Mouse (Mus musculus) megakaryocyte, adult 5-6 weeks (primary cell): ENCODE results near the gene Ercc6l. TPM values are rescaled to one million over a fixed set of nuclear protein-coding genes. Genes with fewer than 3 reads are reported as not detected.
"Not testable (repeated sequence)": the region's sequence is repeated elsewhere in the genome, so short reads cannot be mapped to it uniquely, and the experiment has no call there.

Source experiments
- ATAC-seq: 2 replicates; pipeline ENCODE4 v1.8.0; 2016; ENCODE audit warnings: mild to moderate bottlenecking, inconsistent platforms; ENCODE audit not compliant: poor library complexity, severe bottlenecking
- total RNA-seq, 2 experiments: library from RNA; stranded (forward) in 1 of 2; stranded (reverse) in 1 of 2; fragments of 153-499, 151-499 nt in 1 of 2; fragments of 221-1000, 200-1000 nt in 1 of 2; gene quantifications; 2 replicates each; pipeline versions ENCODE4 v1.2.3 to v1.2.4; 2015 to 2017

Ercc6l gene
- total RNA-seq, 2 experiments from 2014 or later, result 26.9 to 28.5 TPM

GRCm38 (mm10) chrX:102115676-102116075, 41.2 kb downstream of the Ercc6l start:
- no peak for ATAC-seq

- not testable (repeated sequence) for ATAC-seq
Measured at GRCm38 (mm10) chrX:102109349-102109748, 47.5 kb downstream of the Ercc6l start.

GRCm38 (mm10) chrX:102103830-102104229, 53.1 kb downstream of the Ercc6l start:
- ATAC-seq, result not testable (repeated sequence)

- ATAC-seq, result no peak
Measured at GRCm38 (mm10) chrX:102101886-102102285, 55.0 kb downstream of the Ercc6l start.

GRCm38 (mm10) chrX:102094381-102094904, 62.4 kb downstream of the Ercc6l start:
- ATAC-seq, result peak; percentile 87

Other genes with a start within 250 kb of the Ercc6l start
- gene Rtl5, start 85.8 kb downstream of the Ercc6l start, total RNA-seq (2015), result 3.3 and 4.2 TPM in 2 replicates
- 4.0 and 4.2 TPM in 2 replicates for gene Rtl5, start 85.8 kb downstream of the Ercc6l start, total RNA-seq (2017)
- gene Pin4, start 37.6 kb downstream of the Ercc6l start, total RNA-seq (2015), result 46.4 and 55.5 TPM in 2 replicates
- gene Pin4, start 37.6 kb downstream of the Ercc6l start, total RNA-seq (2017), result 105 and 116 TPM in 2 replicates
- 2,519 and 2,672 TPM in 2 replicates for gene Rps4x, start 32.3 kb upstream of the Ercc6l start, total RNA-seq (2015)
- gene Rps4x, start 32.3 kb upstream of the Ercc6l start, total RNA-seq (2017), result 1,532 and 1,544 TPM in 2 replicates
- gene Cited1, start 95.1 kb upstream of the Ercc6l start, total RNA-seq (2015), result 1.9 TPM in 1 of 2 replicates, not detected in the other
- gene Cited1, start 95.1 kb upstream of the Ercc6l start, total RNA-seq (2017), result not detected in 2 replicates